Mouse (Mus musculus) activated CD4-positive, CD25-positive, alpha-beta regulatory T cell, adult 9 weeks (primary cell): ENCODE data around the gene Fam19a4. TPM values are rescaled to one million over a fixed set of nuclear protein-coding genes. Genes with fewer than 3 reads are reported as not detected.

Experiments used
- polyA plus RNA-seq: library from polyadenylated mRNA; unstranded; fragments of 100-300 nt; shearing (Covaris generic); gene quantifications from one replicate; pipeline ENCODE4 v1.2.1, GENCODE M21; 2017

The Fam19a4 gene
- polyA plus RNA-seq = not detected

GRCm38 (mm10) chr6:97060074-97060681, at the start of gene Fam19a4:
Fam19a4 (minus strand) TSS chr6:97060413.

Other genes starting within 250 kb of the Fam19a4 start
- 19.1 TPM for gene Eogt, start 88.8 kb upstream of the Fam19a4 start, polyA plus RNA-seq
- 8.1 TPM for gene Tmf1, start 118.7 kb upstream of the Fam19a4 start, polyA plus RNA-seq
- 46.0 TPM for gene Uba3, start 145.2 kb upstream of the Fam19a4 start, polyA plus RNA-seq
- gene Arl6ip5, start 150.3 kb upstream of the Fam19a4 start, polyA plus RNA-seq = 231 TPM
- gene Lmod3, start 192.3 kb upstream of the Fam19a4 start, polyA plus RNA-seq = not detected